Mouse (Mus musculus) kidney, postnatal 4 days (tissue): ENCODE results near the gene Neu4.
"Not testable (repeated sequence)": the region's sequence is repeated elsewhere in the genome, so short reads cannot be mapped to it uniquely, and the experiment has no call there.

ENCODE experiments used
- DNase-seq, 2 experiments: peaks; one replicate each; pipeline ENCODE4 v3.0.0; 2021; ENCODE audit warnings: mixed read lengths in 2 of 2

The Neu4 gene

GRCm38 (mm10) chr1:94020151-94020550 lies at the start of gene Neu4:
TSS of gene Neu4 (plus strand) at chr1:94020451.
- DNase-seq = no peak

- DNase-seq = not testable (repeated sequence)
These were observed 49.5 kb upstream of the Neu4 start for GRCm38 (mm10) chr1:93970797-93971196.

GRCm38 (mm10) chr1:93975764-93976163 lies 44.5 kb upstream of the Neu4 start:
- DNase-seq = not testable (repeated sequence)

GRCm38 (mm10) chr1:93978287-93978686 lies 42.0 kb upstream of the Neu4 start:
- DNase-seq = not testable (repeated sequence)

- not testable (repeated sequence) for DNase-seq
These were observed 39.3 kb upstream of the Neu4 start for GRCm38 (mm10) chr1:93980932-93981331.

GRCm38 (mm10) chr1:93986167-93986566 lies 34.1 kb upstream of the Neu4 start:
- no peak for DNase-seq

GRCm38 (mm10) chr1:93988786-93989185 lies 31.5 kb upstream of the Neu4 start:
- no peak for DNase-seq

GRCm38 (mm10) chr1:93990209-93990608 lies 30.0 kb upstream of the Neu4 start, which contains the start of gene Gal3st2c:
TSS of gene Gal3st2c (plus strand) at chr1:93990509.
- DNase-seq = not testable (repeated sequence)

- not testable (repeated sequence) for DNase-seq
These were observed 29.2 kb upstream of the Neu4 start for GRCm38 (mm10) chr1:93991068-93991467.

- DNase-seq = not testable (repeated sequence)
These were observed 28.8 kb upstream of the Neu4 start for GRCm38 (mm10) chr1:93991491-93991890.

- no peak for DNase-seq
These were observed 19.2 kb upstream of the Neu4 start for GRCm38 (mm10) chr1:94001023-94001422.

GRCm38 (mm10) chr1:94005954-94006506 lies 14.2 kb upstream of the Neu4 start:
- DNase-seq = not testable (repeated sequence)

- DNase-seq = not testable (repeated sequence)
These were observed 11.4 kb upstream of the Neu4 start for GRCm38 (mm10) chr1:94008826-94009225.

- no peak for DNase-seq
These were observed 8.6 kb upstream of the Neu4 start for GRCm38 (mm10) chr1:94011643-94012042.

GRCm38 (mm10) chr1:94027506-94028108 lies 7.4 kb downstream of the Neu4 start:
- no peak for DNase-seq

- no peak for DNase-seq
These were observed 8.5 kb downstream of the Neu4 start for GRCm38 (mm10) chr1:94028741-94029140.

- DNase-seq = no peak
These were observed 12.9 kb downstream of the Neu4 start for GRCm38 (mm10) chr1:94033075-94033602.

GRCm38 (mm10) chr1:94034984-94035743 lies 14.9 kb downstream of the Neu4 start:
- DNase-seq = peak; percentile 85 to 89

- DNase-seq = no peak
These were observed 20.1 kb downstream of the Neu4 start for GRCm38 (mm10) chr1:94040391-94040790.

- no peak for DNase-seq
These were observed 25.3 kb downstream of the Neu4 start for GRCm38 (mm10) chr1:94045559-94045958.

- DNase-seq = no peak
These were observed 26.3 kb downstream of the Neu4 start for GRCm38 (mm10) chr1:94046544-94046943.

GRCm38 (mm10) chr1:94051104-94051503 lies 30.9 kb downstream of the Neu4 start:
- DNase-seq = no peak

- no peak for DNase-seq
These were observed 32.1 kb downstream of the Neu4 start, which contains the start of gene Pdcd1 for GRCm38 (mm10) chr1:94052373-94052772. TSS of gene Pdcd1 (minus strand) at chr1:94052553.
